Mouse (Mus musculus): ENCODE measurements around the gene Olfr450. TPM values are rescaled to one million over a fixed set of nuclear protein-coding genes. Genes with fewer than 3 reads are reported as not detected.

The Olfr450 gene
- not detected in 2 replicates for polyA plus RNA-seq (2016; fragmentation: Nextera tagmentation; extraction: Ambion mirVana)

DNA sequence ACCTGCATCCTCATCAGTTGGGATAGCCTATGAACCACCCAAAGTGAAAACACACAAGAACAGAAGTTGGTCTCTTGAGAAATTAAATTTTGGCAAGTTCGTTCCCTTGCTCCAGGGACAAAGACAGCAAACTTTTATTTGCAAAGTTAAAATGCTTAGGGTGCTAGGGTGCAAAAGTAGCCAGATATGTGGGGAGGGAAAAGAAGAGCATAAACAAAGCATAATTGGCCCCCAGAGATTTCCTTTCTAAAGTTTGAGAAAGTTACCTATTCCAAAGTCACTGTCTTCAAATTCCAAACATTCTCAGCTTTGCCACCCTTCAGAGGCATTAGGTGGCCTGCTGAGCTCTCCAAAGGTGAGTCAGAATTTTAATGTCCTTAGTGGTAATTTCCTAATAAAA is at the start of gene Olfr450:
Olfr450 (plus strand) TSS at position 301 of the 400 bp plus-strand sequence.
- H3K4me1 ChIP-seq = no peaks in the 10 kb centered on the region
- ATAC-seq = no peak
- no peak within 1 kb of the TSS for H3K9ac ChIP-seq
- 46% methylated on average over 1 of the region's 1 CpGs for WGBS (ENCODE audit: insufficient replicate concordance)
- H3K4me3 ChIP-seq = no peak within 1 kb of the TSS
- no peaks in the 10 kb centered on the region for H3K9me3 ChIP-seq (replicated peaks)
- no peak within 1 kb of the TSS for H3K4me2 ChIP-seq
- H3K27ac ChIP-seq = no peak within 1 kb of the TSS
- no peaks in the 10 kb centered on the region for H3K27me3 ChIP-seq (replicated peaks)
- no peaks in the 10 kb centered on the region for H3K36me3 ChIP-seq

- Histone ChIP-seq H3K27ac (no peak overlapping the region), H3K4me3 (no peak overlapping the region), H3K4me2 (no peak overlapping the region), H3K4me1 (no peaks in the 10 kb centered on the region), H3K36me3 (no peaks in the 10 kb centered on the region), H3K9ac (no peak overlapping the region), H3K9me3 (replicated peaks) (no peaks in the 10 kb centered on the region), H3K27me3 (replicated peaks) (no peaks in the 10 kb centered on the region)
- WGBS (ENCODE audit: insufficient replicate concordance) = 65% methylated on average over 1 of the region's 1 CpGs
- ATAC-seq = no peak
Observed at GRCm38 (mm10) chr6:42777066-42777465, 34.7 kb upstream of the Olfr450 start.

DNA sequence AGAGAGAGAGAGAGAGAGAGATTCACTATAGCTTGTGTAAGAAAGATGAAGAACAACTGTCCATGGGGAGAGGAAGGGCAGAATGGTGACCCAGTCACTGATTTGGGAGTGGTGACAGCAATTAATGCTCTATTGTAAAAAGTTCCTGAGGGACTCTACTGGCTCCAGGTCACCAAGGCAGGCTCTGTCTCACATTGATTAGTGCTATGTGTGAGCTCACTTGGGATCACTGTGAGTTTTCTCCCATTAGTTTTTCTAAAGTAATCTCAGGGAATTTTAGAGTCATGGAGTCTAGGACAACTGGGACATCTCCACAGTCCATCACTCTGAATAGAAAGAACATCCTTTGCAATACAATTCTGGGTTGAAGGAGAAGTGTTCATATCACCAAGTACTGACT is 26.9 kb upstream of the Olfr450 start, which contains the start of gene Olfr452:
Olfr452 (plus strand) TSS at position 301 of the 400 bp plus-strand sequence.
- H3K9me3 ChIP-seq (replicated peaks) = no peaks in the 10 kb centered on the region
- H3K27me3 ChIP-seq (replicated peaks) = no peaks in the 10 kb centered on the region
- H3K27ac ChIP-seq = no peak within 1 kb of the TSS
- H3K36me3 ChIP-seq = no peaks in the 10 kb centered on the region
- no peak for ATAC-seq
- H3K4me2 ChIP-seq = no peak within 1 kb of the TSS
- H3K9ac ChIP-seq = no peak within 1 kb of the TSS
- no peak within 1 kb of the TSS for H3K4me3 ChIP-seq
- H3K4me1 ChIP-seq = no peaks in the 10 kb centered on the region

GRCm38 (mm10) chr6:42790247-42790948 is 21.3 kb upstream of the Olfr450 start:
- H3K4me1 ChIP-seq = no peaks in the 10 kb centered on the region
- ATAC-seq = no peak
- no peaks in the 10 kb centered on the region for H3K36me3 ChIP-seq
- no peak overlapping the region for H3K4me3 ChIP-seq
- no peaks in the 10 kb centered on the region for H3K27me3 ChIP-seq (replicated peaks)
- WGBS (ENCODE audit: insufficient replicate concordance) = 33% methylated on average over 4 of the region's 4 CpGs
- no peak overlapping the region for H3K4me2 ChIP-seq
- H3K9me3 ChIP-seq (replicated peaks) = no peaks in the 10 kb centered on the region
- no peak overlapping the region for H3K27ac ChIP-seq
- H3K9ac ChIP-seq = no peak overlapping the region

GRCm38 (mm10) chr6:42790949-42791556 is 20.7 kb upstream of the Olfr450 start:
- Histone ChIP-seq H3K27ac (no peak overlapping the region), H3K9me3 (replicated peaks) (no peaks in the 10 kb centered on the region), H3K4me2 (no peak overlapping the region), H3K4me1 (no peaks in the 10 kb centered on the region), H3K27me3 (replicated peaks) (no peaks in the 10 kb centered on the region), H3K4me3 (no peak overlapping the region), H3K36me3 (no peaks in the 10 kb centered on the region), H3K9ac (no peak overlapping the region)
- 64% methylated on average over 9 of the region's 9 CpGs for WGBS (ENCODE audit: insufficient replicate concordance)
- no peak for ATAC-seq

DNA sequence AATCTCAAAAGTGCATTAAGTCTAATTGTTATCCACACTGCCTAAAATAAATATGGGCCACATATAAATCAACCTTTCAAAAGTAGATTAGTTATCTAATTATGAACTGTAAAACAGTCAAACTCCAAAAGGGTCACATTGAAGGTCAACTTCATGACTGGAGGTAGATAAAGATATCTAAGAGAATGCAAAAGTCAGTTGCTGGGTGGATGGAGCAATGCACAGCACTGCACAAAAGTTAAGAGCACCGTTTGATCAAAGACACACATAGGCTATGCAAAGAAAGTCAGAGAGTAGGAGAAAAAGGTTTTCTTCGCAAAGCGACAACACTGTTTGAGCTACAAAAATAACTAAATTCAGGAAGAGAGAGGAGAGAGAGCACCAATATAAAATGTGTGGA is 16.8 kb upstream of the Olfr450 start:
- Histone ChIP-seq H3K9me3 (replicated peaks) (no peaks in the 10 kb centered on the region), H3K4me1 (no peaks in the 10 kb centered on the region), H3K36me3 (no peaks in the 10 kb centered on the region), H3K4me2 (no peak overlapping the region), H3K4me3 (no peak overlapping the region), H3K27me3 (replicated peaks) (no peaks in the 10 kb centered on the region), H3K27ac (no peak overlapping the region), H3K9ac (no peak overlapping the region)
- WGBS (ENCODE audit: insufficient replicate concordance) = 72% methylated on average over 3 of the region's 3 CpGs
- ATAC-seq = no peak

- Histone ChIP-seq H3K27me3 (replicated peaks) (no peaks in the 10 kb centered on the region), H3K9me3 (replicated peaks) (no peaks in the 10 kb centered on the region)
- ATAC-seq = no peak
Observed at GRCm38 (mm10) chr6:42834084-42834483, 22.3 kb downstream of the Olfr450 start, which contains the start of gene Olfr449. Gene Olfr449 (plus strand): TSS chr6:42834384.

GRCm38 (mm10) chr6:42860222-42860819 is 48.6 kb downstream of the Olfr450 start:
- Histone ChIP-seq H3K9me3 (replicated peaks) (no peaks in the 10 kb centered on the region), H3K27ac (no peak overlapping the region), H3K27me3 (replicated peaks) (no peaks in the 10 kb centered on the region), H3K4me3 (no peak overlapping the region), H3K4me1 (no peaks in the 10 kb centered on the region), H3K4me2 (no peak overlapping the region), H3K36me3 (no peaks in the 10 kb centered on the region), H3K9ac (no peak overlapping the region)
- ATAC-seq = no peak
- WGBS (ENCODE audit: insufficient replicate concordance) = 8% methylated on average over 4 of the region's 4 CpGs

More at GRCm38 (mm10) chr6:42834084-42834483, 22.3 kb downstream of the Olfr450 start, which contains the start of gene Olfr449:
- Histone ChIP-seq H3K9ac (no peak within 1 kb of the TSS), H3K4me2 (no peak within 1 kb of the TSS), H3K36me3 (no peaks in the 10 kb centered on the region), H3K4me3 (no peak within 1 kb of the TSS), H3K4me1 (no peaks in the 10 kb centered on the region), H3K27ac (no peak within 1 kb of the TSS)

Other genes with a start within 250 kb of the Olfr450 start
- not detected in 2 replicates for gene Tcaf3, start 214.2 kb upstream of the Olfr450 start, polyA plus RNA-seq (2016; fragmentation: Nextera tagmentation; extraction: Ambion mirVana)
- gene Tcaf2, start 166.7 kb upstream of the Olfr450 start, polyA plus RNA-seq (2016; fragmentation: Nextera tagmentation; extraction: Ambion mirVana) = 0.46 and 0.53 TPM in 2 replicates
- gene Tcaf1, start 101.9 kb upstream of the Olfr450 start, polyA plus RNA-seq (2016; fragmentation: Nextera tagmentation; extraction: Ambion mirVana) = 10.1 and 10.2 TPM in 2 replicates
- not detected in 2 replicates for gene Olfr453, start 72.6 kb upstream of the Olfr450 start, polyA plus RNA-seq (2016; fragmentation: Nextera tagmentation; extraction: Ambion mirVana)
- gene Olfr38, start 55.5 kb upstream of the Olfr450 start, polyA plus RNA-seq (2016; fragmentation: Nextera tagmentation; extraction: Ambion mirVana) = not detected in 2 replicates
- not detected in 2 replicates for gene Olfr452, start 26.8 kb upstream of the Olfr450 start, polyA plus RNA-seq (2016; fragmentation: Nextera tagmentation; extraction: Ambion mirVana)
- not detected in 2 replicates for gene Olfr449, start 22.4 kb downstream of the Olfr450 start, polyA plus RNA-seq (2016; fragmentation: Nextera tagmentation; extraction: Ambion mirVana)
- gene Olfr448, start 78.5 kb downstream of the Olfr450 start, polyA plus RNA-seq (2016; fragmentation: Nextera tagmentation; extraction: Ambion mirVana) = not detected in 2 replicates
- gene Olfr447, start 96.9 kb downstream of the Olfr450 start, polyA plus RNA-seq (2016; fragmentation: Nextera tagmentation; extraction: Ambion mirVana) = not detected in 2 replicates
- gene Olfr446, start 109.4 kb downstream of the Olfr450 start, polyA plus RNA-seq (2016; fragmentation: Nextera tagmentation; extraction: Ambion mirVana) = not detected in 2 replicates
- not detected in 2 replicates for gene Olfr444, start 137.1 kb downstream of the Olfr450 start, polyA plus RNA-seq (2016; fragmentation: Nextera tagmentation; extraction: Ambion mirVana)

All from liver, embryonic 12.5 days (tissue).